Mouse (Mus musculus) activated CD4-positive, CD25-positive, alpha-beta regulatory T cell, adult 4 months (primary cell): Measurements from ENCODE around the gene Wt1. TPM values are rescaled to one million over a fixed set of nuclear protein-coding genes. Genes with fewer than 3 reads are reported as not detected.

Experiments
- ATAC-seq: one replicate; pipeline ENCODE4 v1.8.0; 2017
- polyA plus RNA-seq, 2 experiments: library from polyadenylated mRNA; unstranded; fragments of 100-300 nt; shearing (Covaris generic); gene quantifications; one replicate each; pipeline ENCODE4 v1.2.1; 2017

The Wt1 gene
- polyA plus RNA-seq, 2 experiments from 2014 or later = not detected

GRCm38 (mm10) chr2:105185768-105186529 is 59.6 kb downstream of the Wt1 start:
- ATAC-seq = no peak

- no peak for ATAC-seq
Measured at GRCm38 (mm10) chr2:105186591-105186990, 60.3 kb downstream of the Wt1 start.

DNA sequence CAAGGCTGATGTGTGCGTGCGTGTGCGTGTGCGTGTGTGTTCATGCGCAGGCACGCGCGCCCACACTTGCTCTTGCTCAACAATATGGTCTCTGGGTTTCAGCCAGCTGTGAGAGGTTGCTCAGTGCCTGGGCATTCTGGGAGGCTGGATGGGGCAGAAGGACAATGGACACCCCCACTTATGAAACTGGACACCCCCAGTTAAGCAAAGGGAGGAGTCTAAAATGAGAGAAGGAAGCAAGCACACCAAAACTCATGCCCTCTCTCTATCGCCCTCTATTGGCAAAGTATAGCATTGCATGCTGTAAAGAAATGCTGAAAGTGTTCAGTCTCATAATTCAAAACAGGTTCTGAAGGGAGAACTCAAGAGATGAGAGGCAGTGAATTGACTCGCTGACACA is 61.9 kb downstream of the Wt1 start:
- no peak for ATAC-seq

DNA sequence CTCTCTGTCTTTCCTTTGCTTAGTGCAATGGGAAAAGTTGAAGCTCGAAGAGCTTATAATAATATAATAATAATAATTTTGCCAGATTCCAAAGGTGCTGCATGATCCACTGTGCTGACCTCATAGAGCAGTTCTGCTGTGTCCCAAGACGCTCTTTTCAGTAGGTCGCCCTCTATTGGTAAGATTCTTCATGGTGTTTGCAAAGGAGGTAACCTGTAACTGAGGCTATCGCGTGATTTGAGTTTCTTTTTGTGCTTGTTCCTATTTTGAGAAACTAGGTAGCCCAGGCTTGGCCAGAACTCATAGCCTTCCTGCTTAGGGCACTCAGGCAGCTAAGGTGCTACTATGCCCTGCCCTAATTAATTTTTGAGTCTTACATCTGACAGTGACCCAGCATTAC is 63.0 kb downstream of the Wt1 start:
- no peak for ATAC-seq

DNA sequence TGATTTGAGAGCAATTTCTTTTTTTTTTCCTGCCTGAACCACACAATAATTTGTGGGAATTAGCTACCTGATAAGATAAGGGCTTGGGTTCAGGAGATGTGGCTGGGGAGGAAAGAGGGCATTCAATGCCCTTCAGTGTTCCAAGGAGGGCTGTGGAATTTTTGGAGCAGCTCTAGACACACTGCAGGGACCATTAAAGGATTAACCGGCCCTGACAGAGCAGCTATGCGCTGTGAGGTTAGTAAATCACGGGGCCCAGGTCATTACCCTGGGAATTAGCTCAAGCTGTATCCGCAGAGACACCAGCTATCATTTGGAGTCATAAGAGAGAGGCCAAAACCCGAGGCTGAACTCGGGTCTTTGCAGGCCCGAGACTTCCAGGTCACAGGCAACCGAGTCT is 73.8 kb downstream of the Wt1 start:
- no peak for ATAC-seq

- ATAC-seq = no peak
Measured at GRCm38 (mm10) chr2:105206563-105207174, 80.3 kb downstream of the Wt1 start.

- no peak for ATAC-seq
Measured at GRCm38 (mm10) chr2:105212839-105213238, 86.5 kb downstream of the Wt1 start.

DNA sequence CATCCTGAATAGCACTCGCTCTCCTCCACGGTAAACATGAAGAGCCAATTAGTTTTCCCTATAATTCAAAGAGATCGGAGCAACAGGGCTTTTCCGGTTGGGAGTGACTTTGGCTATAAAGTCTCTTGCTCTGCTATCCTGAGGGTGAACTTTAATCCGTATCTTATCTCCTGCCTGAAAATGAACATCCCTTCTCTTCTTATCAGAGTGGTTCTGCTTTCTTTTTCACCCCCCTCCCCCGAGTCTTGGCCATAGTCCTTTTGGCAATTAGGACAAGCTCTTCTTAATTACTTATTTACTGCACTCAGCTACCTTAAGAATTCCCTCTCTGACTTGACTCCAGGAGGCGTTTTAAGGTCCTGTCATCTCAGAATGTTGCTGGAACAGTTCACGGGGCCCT is 89.6 kb downstream of the Wt1 start:
- no peak for ATAC-seq

GRCm38 (mm10) chr2:105219229-105219628 is 92.9 kb downstream of the Wt1 start:
- ATAC-seq = no peak

DNA sequence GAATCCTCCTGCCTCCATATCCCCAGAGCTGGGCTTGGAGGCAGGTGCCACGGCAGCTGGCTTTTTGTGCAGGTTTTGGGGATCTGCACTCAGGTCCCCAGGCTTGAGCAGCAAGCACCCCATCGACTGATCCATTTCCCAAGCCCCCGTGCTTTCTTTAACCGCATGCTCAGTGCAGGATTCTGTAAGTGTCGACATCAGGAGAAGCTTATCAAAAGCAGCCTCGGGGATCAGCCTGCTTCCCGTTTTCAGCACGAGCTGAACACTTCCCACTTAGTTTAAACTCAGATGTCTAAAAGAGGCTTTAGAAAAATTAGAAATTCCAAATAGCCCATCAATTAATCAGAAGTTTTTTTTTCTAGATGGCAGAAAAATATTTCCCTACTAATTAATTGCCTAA is 93.3 kb downstream of the Wt1 start:
- no peak for ATAC-seq

DNA sequence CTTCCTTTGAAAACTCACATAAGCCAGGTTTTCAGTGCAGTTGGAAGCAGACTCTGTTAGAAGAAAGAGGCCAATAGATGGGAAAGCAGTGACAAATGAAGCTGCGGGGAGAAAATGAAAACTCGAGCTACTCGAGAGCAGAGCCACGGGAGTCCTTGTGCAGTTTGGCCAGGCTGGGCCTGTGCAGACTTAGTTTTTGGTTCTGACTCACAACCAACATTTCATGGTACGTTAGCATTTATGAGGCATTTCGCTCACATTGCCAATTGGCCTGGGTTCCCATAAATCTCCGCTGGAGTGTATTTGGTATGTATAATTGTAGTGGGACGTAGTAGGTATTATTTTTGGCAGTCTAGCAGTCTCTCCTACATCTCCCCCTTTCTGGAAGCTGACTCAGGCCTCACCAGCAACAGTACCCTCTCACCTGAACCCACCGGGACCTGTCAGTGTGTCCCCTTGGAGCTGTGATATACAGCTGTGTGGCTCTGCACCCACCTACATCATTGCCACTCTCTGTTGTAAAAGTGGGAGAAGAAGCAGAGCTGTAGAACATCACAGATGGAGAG is 94.5 kb downstream of the Wt1 start:
- no peak for ATAC-seq

Other genes with a start within 250 kb of the Wt1 start
- gene Eif3m, start 109.4 kb upstream of the Wt1 start, polyA plus RNA-seq = 100 to 1,000 TPM; 394 to 437 TPM
- not detected for gene Gm11060, start 34.5 kb upstream of the Wt1 start, polyA plus RNA-seq
- gene Them7, start 97.8 kb downstream of the Wt1 start, polyA plus RNA-seq = not detected